Mouse (Mus musculus) monocyte, adult 2 months (primary cell): ENCODE data around the gene Lrch4.

Experiments
- DNase-seq, 2 experiments: peaks; one replicate each; pipeline ENCODE4 v3.0.0; 2022; ENCODE audit warnings: low spot score in 2 of 2, low read depth in 1 of 2

The Lrch4 gene

GRCm38 (mm10) chr5:137685653-137686052 is 56.7 kb downstream of the Lrch4 start:
- no peak for DNase-seq

GRCm38 (mm10) chr5:137686127-137686790 is 57.3 kb downstream of the Lrch4 start:
- DNase-seq: no peak

GRCm38 (mm10) chr5:137689974-137690373 is 61.1 kb downstream of the Lrch4 start:
- DNase-seq: no peak

- no peak for DNase-seq
Measured at GRCm38 (mm10) chr5:137690531-137690930, 61.6 kb downstream of the Lrch4 start.
